Mouse (Mus musculus): ENCODE data around the gene Pde7b.

Gene Pde7b

GRCm38 (mm10) chr10:20722651-20723520 lies 2.0 kb downstream of the Pde7b start:
- DNase-seq (ENCODE audit: low spot score in 2 of 2), result peak in 1 of 2 experiments; percentile 10

GRCm38 (mm10) chr10:20719201-20719600 lies 5.7 kb downstream of the Pde7b start:
- DNase-seq (ENCODE audit: low spot score in 2 of 2), result no peak

- DNase-seq (ENCODE audit: low spot score in 2 of 2), result no peak
Measured at GRCm38 (mm10) chr10:20700633-20701032, 24.2 kb downstream of the Pde7b start.

- DNase-seq (ENCODE audit: low spot score in 2 of 2), result peak in 1 of 2 experiments; percentile 18
Measured at GRCm38 (mm10) chr10:20699874-20700273, 25.0 kb downstream of the Pde7b start.

GRCm38 (mm10) chr10:20695637-20696036 lies 29.2 kb downstream of the Pde7b start:
- no peak for DNase-seq (ENCODE audit: low spot score in 2 of 2)

GRCm38 (mm10) chr10:20690002-20690401 lies 34.9 kb downstream of the Pde7b start:
- no peak for DNase-seq (ENCODE audit: low spot score in 2 of 2)

- no peak for DNase-seq (ENCODE audit: low spot score in 2 of 2)
Measured at GRCm38 (mm10) chr10:20684151-20684550, 40.7 kb downstream of the Pde7b start.

- DNase-seq (ENCODE audit: low spot score in 2 of 2), result no peak
Measured at GRCm38 (mm10) chr10:20680986-20681385, 43.9 kb downstream of the Pde7b start.

- DNase-seq (ENCODE audit: low spot score in 2 of 2), result no peak
Measured at GRCm38 (mm10) chr10:20675321-20675720, 49.6 kb downstream of the Pde7b start.

GRCm38 (mm10) chr10:20673798-20674197 lies 51.1 kb downstream of the Pde7b start:
- peak; percentile 73 to 89 for DNase-seq (ENCODE audit: low spot score in 2 of 2)

GRCm38 (mm10) chr10:20672591-20672990 lies 52.3 kb downstream of the Pde7b start:
- no peak for DNase-seq (ENCODE audit: low spot score in 2 of 2)

- DNase-seq (ENCODE audit: low spot score in 2 of 2), result no peak
Measured at GRCm38 (mm10) chr10:20671621-20672020, 53.3 kb downstream of the Pde7b start.

- no peak for DNase-seq (ENCODE audit: low spot score in 2 of 2)
Measured at GRCm38 (mm10) chr10:20670541-20670940, 54.3 kb downstream of the Pde7b start.

GRCm38 (mm10) chr10:20669467-20669866 lies 55.4 kb downstream of the Pde7b start:
- no peak for DNase-seq (ENCODE audit: low spot score in 2 of 2)

GRCm38 (mm10) chr10:20668577-20668976 lies 56.3 kb downstream of the Pde7b start:
- no peak for DNase-seq (ENCODE audit: low spot score in 2 of 2)

GRCm38 (mm10) chr10:20666655-20667054 lies 58.2 kb downstream of the Pde7b start:
- no peak for DNase-seq (ENCODE audit: low spot score in 2 of 2)

GRCm38 (mm10) chr10:20662951-20663350 lies 61.9 kb downstream of the Pde7b start:
- no peak for DNase-seq (ENCODE audit: low spot score in 2 of 2)

GRCm38 (mm10) chr10:20661684-20662083 lies 63.2 kb downstream of the Pde7b start:
- no peak for DNase-seq (ENCODE audit: low spot score in 2 of 2)

- DNase-seq (ENCODE audit: low spot score in 2 of 2), result no peak
Measured at GRCm38 (mm10) chr10:20659718-20660117, 65.2 kb downstream of the Pde7b start.

GRCm38 (mm10) chr10:20659268-20659667 lies 65.6 kb downstream of the Pde7b start:
- no peak for DNase-seq (ENCODE audit: low spot score in 2 of 2)

- DNase-seq (ENCODE audit: low spot score in 2 of 2), result no peak
Measured at GRCm38 (mm10) chr10:20658716-20659115, 66.2 kb downstream of the Pde7b start.

GRCm38 (mm10) chr10:20657316-20658081 lies 67.4 kb downstream of the Pde7b start:
- DNase-seq (ENCODE audit: low spot score in 2 of 2), result no peak

GRCm38 (mm10) chr10:20654590-20654989 lies 70.3 kb downstream of the Pde7b start:
- DNase-seq (ENCODE audit: low spot score in 2 of 2), result no peak
